Mouse (Mus musculus): ENCODE results near the gene Nav2. TPM values are rescaled to one million over a fixed set of nuclear protein-coding genes. Genes with fewer than 3 reads are reported as not detected.
A peak's percentile ranks its signal among the peaks of the same experiment; 100 is the strongest.

The Nav2 gene
- polyA plus RNA-seq, 1 experiment: 38.5 TPM

- no peak overlapping the region for H3K4me3 ChIP-seq (ENCODE audit: insufficient read depth, low read length)
- no peak overlapping the region for H3K27ac ChIP-seq (ENCODE audit: insufficient read depth, low read length)
- H3K4me1 ChIP-seq (ENCODE audit: control insufficient read depth, insufficient read depth, low read length): no peaks in the 10 kb centered on the region; the same call in 1 of the 2 replicates
- no peak for TF ChIP-seq POLR2A (IDR thresholded peaks at IDR 0.05; ENCODE audit: extremely low read depth, insufficient read depth, low read length)
- no peak for TF ChIP-seq CTCF (IDR thresholded peaks at IDR 0.05; ENCODE audit: extremely low read depth, insufficient read depth, low read length)
Observed at GRCm38 (mm10) chr7:49457890-49458289, 549.4 kb downstream of the Nav2 start.

DNA sequence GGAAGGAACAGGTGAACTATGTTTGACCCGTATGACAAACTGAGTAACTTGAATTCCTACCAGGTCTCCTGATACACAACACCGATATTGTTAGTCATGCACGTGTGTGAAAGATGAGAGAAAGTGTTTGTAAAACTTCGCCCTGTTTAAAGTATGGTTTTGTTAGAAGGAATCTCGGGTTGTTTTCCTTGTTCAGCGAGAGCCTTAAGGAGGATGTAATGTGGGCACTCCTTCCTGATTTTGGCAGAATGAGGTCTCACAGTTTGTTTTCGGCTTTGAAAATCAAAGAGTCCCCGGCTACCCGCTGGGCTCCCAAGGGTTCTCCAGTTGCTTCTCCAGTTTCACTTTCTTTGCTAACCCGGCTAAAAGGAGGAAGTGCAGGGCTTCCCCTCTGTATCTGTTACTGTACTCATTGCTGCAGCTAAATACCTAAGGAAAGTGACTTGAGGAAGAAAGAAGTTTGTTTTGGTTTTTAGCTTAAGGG is 553.9 kb downstream of the Nav2 start:
- no peak for TF ChIP-seq POLR2A (IDR thresholded peaks at IDR 0.05; ENCODE audit: extremely low read depth, insufficient read depth, low read length)
- no peak for TF ChIP-seq CTCF (IDR thresholded peaks at IDR 0.05; ENCODE audit: extremely low read depth, insufficient read depth, low read length)
- no peak overlapping the region for H3K27ac ChIP-seq (ENCODE audit: insufficient read depth, low read length)
- H3K4me3 ChIP-seq (ENCODE audit: insufficient read depth, low read length): no peak overlapping the region
- no peaks in the 10 kb centered on the region for H3K4me1 ChIP-seq (ENCODE audit: control insufficient read depth, insufficient read depth, low read length)

DNA sequence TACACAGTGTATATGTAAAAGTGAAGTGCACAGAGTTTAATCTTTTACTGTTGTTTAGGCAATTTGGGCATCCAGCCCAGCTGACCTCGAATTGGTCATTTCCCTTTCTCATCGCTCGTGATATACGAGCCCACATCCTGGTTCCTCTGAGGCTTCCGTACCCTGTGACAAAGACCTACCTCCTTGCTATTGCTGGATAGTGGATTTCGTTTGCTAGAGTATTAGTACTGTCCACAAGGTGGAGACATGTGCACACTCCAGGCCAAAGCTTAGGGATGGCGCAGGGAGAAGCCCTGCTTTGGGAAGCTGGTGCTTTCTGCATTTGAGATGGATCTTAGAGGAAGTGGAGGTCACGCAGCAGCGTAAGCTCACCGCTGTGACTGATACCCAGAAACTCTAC is 559.3 kb downstream of the Nav2 start:
- no peak overlapping the region for H3K27ac ChIP-seq (ENCODE audit: insufficient read depth, low read length)
- peaks cover 4% of the 10 kb centered on the region; the same call in 1 of the 2 replicates for H3K4me1 ChIP-seq (ENCODE audit: control insufficient read depth, insufficient read depth, low read length)
- H3K4me3 ChIP-seq (ENCODE audit: insufficient read depth, low read length): no peak overlapping the region
- TF ChIP-seq CTCF (IDR thresholded peaks at IDR 0.05; ENCODE audit: extremely low read depth, insufficient read depth, low read length): peak; percentile 73
- no peak for TF ChIP-seq POLR2A (IDR thresholded peaks at IDR 0.05; ENCODE audit: extremely low read depth, insufficient read depth, low read length)

DNA sequence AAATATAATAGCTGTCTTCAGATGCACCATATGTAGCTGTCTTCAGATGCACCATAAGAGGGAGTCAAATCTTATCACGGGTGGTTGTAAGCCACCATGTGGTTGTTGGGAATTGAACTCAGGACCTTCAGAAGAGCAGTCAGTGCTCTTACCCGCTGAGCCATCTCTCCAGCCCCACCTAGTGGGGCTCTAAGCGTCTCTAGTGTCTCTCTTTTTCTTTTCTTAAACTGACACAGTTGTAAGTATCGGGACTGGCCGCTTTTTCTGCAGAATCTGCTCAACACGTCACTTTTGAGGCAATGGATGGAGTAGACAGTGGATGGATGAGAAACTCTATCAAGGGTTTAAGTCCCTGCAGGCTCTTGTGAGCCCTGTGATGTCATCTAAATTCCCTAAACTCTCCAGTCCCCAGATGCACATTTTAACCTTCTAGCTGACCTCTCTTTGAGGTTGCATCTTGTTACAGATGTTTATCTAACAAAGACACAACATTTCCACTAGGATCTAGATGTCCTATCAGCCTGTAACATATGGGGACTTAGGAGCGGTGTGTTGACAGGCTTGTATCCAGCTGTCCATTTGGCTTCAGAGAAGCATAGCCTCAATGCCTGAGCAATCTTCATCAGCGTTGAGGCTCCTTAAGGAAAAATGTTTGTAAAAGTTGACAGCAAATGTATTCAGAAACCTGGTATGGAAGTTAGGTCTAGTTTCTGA is 560.1 kb downstream of the Nav2 start:
- Histone ChIP-seq H3K27ac (ENCODE audit: insufficient read depth, low read length) (no peak overlapping the region), H3K4me3 (ENCODE audit: insufficient read depth, low read length) (no peak overlapping the region), H3K4me1 (ENCODE audit: control insufficient read depth, insufficient read depth, low read length) (peaks cover 4% of the 10 kb centered on the region; the same call in 1 of the 2 replicates)
- TF ChIP-seq POLR2A (IDR thresholded peaks at IDR 0.05; ENCODE audit: extremely low read depth, insufficient read depth, low read length): no peak

GRCm38 (mm10) chr7:49471278-49471677 is 562.8 kb downstream of the Nav2 start:
- no peak overlapping the region for H3K4me3 ChIP-seq (ENCODE audit: insufficient read depth, low read length)
- TF ChIP-seq CTCF (IDR thresholded peaks at IDR 0.05; ENCODE audit: extremely low read depth, insufficient read depth, low read length) (peak; percentile 66), POLR2A (IDR thresholded peaks at IDR 0.05; ENCODE audit: extremely low read depth, insufficient read depth, low read length) (no peak)
- H3K27ac ChIP-seq (ENCODE audit: insufficient read depth, low read length): no peak overlapping the region
- H3K4me1 ChIP-seq (ENCODE audit: control insufficient read depth, insufficient read depth, low read length): peaks cover 4% of the 10 kb centered on the region; the same call in 1 of the 2 replicates

GRCm38 (mm10) chr7:49475282-49475681 is 566.8 kb downstream of the Nav2 start:
- Histone ChIP-seq H3K4me1 (ENCODE audit: control insufficient read depth, insufficient read depth, low read length) (peaks cover 11% of the 10 kb centered on the region; the same call in 1 of the 2 replicates), H3K27ac (ENCODE audit: insufficient read depth, low read length) (no peak overlapping the region), H3K4me3 (ENCODE audit: insufficient read depth, low read length) (no peak overlapping the region)
- no peak for TF ChIP-seq CTCF (IDR thresholded peaks at IDR 0.05; ENCODE audit: extremely low read depth, insufficient read depth, low read length)
- TF ChIP-seq POLR2A (IDR thresholded peaks at IDR 0.05; ENCODE audit: extremely low read depth, insufficient read depth, low read length): no peak

GRCm38 (mm10) chr7:49476163-49476562 is 567.6 kb downstream of the Nav2 start:
- Histone ChIP-seq H3K27ac (ENCODE audit: insufficient read depth, low read length) (no peak overlapping the region), H3K4me3 (ENCODE audit: insufficient read depth, low read length) (no peak overlapping the region), H3K4me1 (ENCODE audit: control insufficient read depth, insufficient read depth, low read length) (peaks cover 10% of the 10 kb centered on the region; the same call in 1 of the 2 replicates)
- TF ChIP-seq CTCF (IDR thresholded peaks at IDR 0.05; ENCODE audit: extremely low read depth, insufficient read depth, low read length): no peak
- TF ChIP-seq POLR2A (IDR thresholded peaks at IDR 0.05; ENCODE audit: extremely low read depth, insufficient read depth, low read length): no peak

GRCm38 (mm10) chr7:49476666-49477065 is 568.1 kb downstream of the Nav2 start:
- TF ChIP-seq POLR2A (IDR thresholded peaks at IDR 0.05; ENCODE audit: extremely low read depth, insufficient read depth, low read length) (no peak), CTCF (IDR thresholded peaks at IDR 0.05; ENCODE audit: extremely low read depth, insufficient read depth, low read length) (0 out of 2 replicates have a peak, but pooled peaks have one; percentile 23)
- Histone ChIP-seq H3K4me1 (ENCODE audit: control insufficient read depth, insufficient read depth, low read length) (peaks cover 9% of the 10 kb centered on the region; the same call in 1 of the 2 replicates), H3K27ac (ENCODE audit: insufficient read depth, low read length) (no peak overlapping the region), H3K4me3 (ENCODE audit: insufficient read depth, low read length) (no peak overlapping the region)

- peaks cover 9% of the 10 kb centered on the region; the same call in 1 of the 2 replicates for H3K4me1 ChIP-seq (ENCODE audit: control insufficient read depth, insufficient read depth, low read length)
- TF ChIP-seq CTCF (IDR thresholded peaks at IDR 0.05; ENCODE audit: extremely low read depth, insufficient read depth, low read length) (no peak), POLR2A (IDR thresholded peaks at IDR 0.05; ENCODE audit: extremely low read depth, insufficient read depth, low read length) (no peak)
- H3K4me3 ChIP-seq (ENCODE audit: insufficient read depth, low read length): no peak overlapping the region
- H3K27ac ChIP-seq (ENCODE audit: insufficient read depth, low read length): no peak overlapping the region
Observed at GRCm38 (mm10) chr7:49477076-49477975, 568.8 kb downstream of the Nav2 start.

Measured in cortical plate, adult 2 months (tissue).